Mouse (Mus musculus): ENCODE measurements at regions not wholly inside any gene's neighbourhood (a gene's known extent, or its start where the extent isn't known, plus 50 kb on each side); places are given as distances from the start of the nearest gene placed in this dataset.
A peak's percentile ranks its signal among the peaks of the same experiment; 100 is the strongest.

DNA sequence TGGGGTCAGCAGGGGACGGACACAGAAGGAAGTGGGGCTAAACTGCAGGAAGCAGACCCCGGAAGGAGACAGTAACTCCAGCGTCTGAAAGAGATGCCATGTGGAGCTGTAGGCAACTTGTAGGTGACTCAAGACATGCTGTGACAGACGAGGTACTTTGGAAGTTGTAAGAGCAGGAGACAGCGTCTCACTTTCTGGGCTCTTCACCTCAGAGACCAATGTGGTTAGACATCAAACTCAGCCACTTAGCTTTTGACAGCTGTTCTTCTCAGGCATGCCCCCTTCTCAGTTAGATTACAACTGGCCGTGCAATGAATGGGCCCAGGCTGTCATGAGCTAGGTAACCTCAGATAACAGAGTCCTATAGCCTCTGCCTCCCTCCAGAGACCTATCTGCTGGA, 159.3 kb upstream of the Id2 start:
- H3K4me1 ChIP-seq: 0 out of 2 replicates have a peak, but pooled peaks cover 4% of the 10 kb centered on the region
- H3K36me3 ChIP-seq (replicated peaks): no peaks in the 10 kb centered on the region
- no peak overlapping the region for H3K27ac ChIP-seq
- H3K9ac ChIP-seq: no peak overlapping the region
- H3K27me3 ChIP-seq: no peaks in the 10 kb centered on the region
- H3K9me3 ChIP-seq: 0 out of 2 replicates have a peak, but pooled peaks cover 7% of the 10 kb centered on the region
- 82% methylated on average over 6 of the region's 6 CpGs for WGBS
- no peak for ATAC-seq (ENCODE audit: low FRiP score)
- H3K4me3 ChIP-seq (replicated peaks): no peak overlapping the region
- no peak overlapping the region for H3K4me2 ChIP-seq

DNA sequence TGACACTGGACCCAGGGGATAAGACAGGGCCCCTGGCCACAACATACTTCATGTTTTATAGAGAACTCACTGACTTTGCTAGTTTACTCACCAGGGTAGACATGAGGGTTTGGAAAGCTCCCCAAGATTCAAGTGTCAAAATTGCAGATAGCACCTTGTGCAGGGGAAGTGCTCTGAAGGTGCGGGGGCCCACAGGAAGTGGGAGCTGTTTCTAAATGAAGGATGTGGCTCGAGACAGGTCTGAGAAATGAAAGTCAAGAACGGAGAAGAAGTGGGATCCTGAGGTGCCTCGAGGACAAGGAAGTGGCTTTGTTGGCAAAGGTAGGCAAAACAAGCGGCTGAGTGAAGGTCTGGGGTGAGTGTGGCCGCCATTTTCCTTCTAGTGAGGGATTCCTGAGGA, 157.8 kb upstream of the Id2 start:
- H3K4me1 ChIP-seq: peaks cover 12% of the 10 kb centered on the region; the same call in 1 of the 2 replicates
- H3K9ac ChIP-seq: no peak overlapping the region
- 0 out of 2 replicates have a peak, but pooled peaks cover 7% of the 10 kb centered on the region for H3K9me3 ChIP-seq
- no peak overlapping the region for H3K4me2 ChIP-seq
- H3K27ac ChIP-seq: no peak overlapping the region
- 89% methylated on average over 6 of the region's 6 CpGs for WGBS
- no peak for ATAC-seq (ENCODE audit: low FRiP score)
- H3K27me3 ChIP-seq: no peaks in the 10 kb centered on the region
- H3K36me3 ChIP-seq (replicated peaks): no peaks in the 10 kb centered on the region
- no peak overlapping the region for H3K4me3 ChIP-seq (replicated peaks)

DNA sequence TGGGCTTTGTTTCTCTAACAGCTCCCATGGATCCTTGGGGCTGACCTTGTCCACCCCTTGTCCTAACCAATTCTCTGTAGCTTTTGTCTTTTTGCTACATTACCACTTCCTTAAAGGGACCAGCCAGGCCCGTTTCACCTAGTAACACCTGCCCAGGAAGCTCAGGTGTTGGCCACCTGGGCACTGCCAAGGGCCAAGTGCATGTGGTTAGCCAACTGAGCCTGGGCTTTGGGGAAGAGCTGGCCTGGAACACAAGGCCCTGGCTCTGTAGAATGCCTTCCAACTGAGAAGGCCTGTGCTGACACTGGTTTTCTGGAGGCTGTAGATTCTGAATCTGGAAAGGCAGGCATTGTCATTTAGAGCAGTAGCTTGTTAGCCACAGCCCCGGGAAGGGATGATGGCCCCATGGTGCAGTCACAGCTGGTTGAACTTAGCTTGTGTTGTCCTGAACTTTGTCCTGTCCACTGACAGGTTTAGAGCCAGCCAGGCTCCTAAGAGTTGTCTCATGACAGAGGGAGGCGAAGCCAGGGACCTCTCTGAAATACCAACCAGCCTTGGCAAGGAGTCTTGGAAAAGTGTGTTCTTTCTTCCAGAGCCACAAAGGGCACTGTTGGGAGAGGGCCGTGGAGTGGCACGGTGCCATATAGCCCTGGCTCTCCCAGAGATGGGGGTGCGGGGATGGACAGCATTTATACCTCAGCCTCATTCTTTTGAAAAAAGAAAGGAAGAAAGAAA, 156.0 kb upstream of the Id2 start:
- H3K27me3 ChIP-seq: no peaks in the 10 kb centered on the region
- 90% methylated on average over 6 of the region's 6 CpGs for WGBS
- H3K36me3 ChIP-seq (replicated peaks): no peaks in the 10 kb centered on the region
- 0 out of 2 replicates have a peak, but pooled peaks cover 7% of the 10 kb centered on the region for H3K9me3 ChIP-seq
- ATAC-seq (ENCODE audit: low FRiP score): no peak
- H3K4me2 ChIP-seq: no peak overlapping the region
- peaks cover 12% of the 10 kb centered on the region; the same call in 1 of the 2 replicates for H3K4me1 ChIP-seq
- H3K9ac ChIP-seq: no peak overlapping the region
- H3K4me3 ChIP-seq (replicated peaks): no peak overlapping the region
- no peak overlapping the region for H3K27ac ChIP-seq

DNA sequence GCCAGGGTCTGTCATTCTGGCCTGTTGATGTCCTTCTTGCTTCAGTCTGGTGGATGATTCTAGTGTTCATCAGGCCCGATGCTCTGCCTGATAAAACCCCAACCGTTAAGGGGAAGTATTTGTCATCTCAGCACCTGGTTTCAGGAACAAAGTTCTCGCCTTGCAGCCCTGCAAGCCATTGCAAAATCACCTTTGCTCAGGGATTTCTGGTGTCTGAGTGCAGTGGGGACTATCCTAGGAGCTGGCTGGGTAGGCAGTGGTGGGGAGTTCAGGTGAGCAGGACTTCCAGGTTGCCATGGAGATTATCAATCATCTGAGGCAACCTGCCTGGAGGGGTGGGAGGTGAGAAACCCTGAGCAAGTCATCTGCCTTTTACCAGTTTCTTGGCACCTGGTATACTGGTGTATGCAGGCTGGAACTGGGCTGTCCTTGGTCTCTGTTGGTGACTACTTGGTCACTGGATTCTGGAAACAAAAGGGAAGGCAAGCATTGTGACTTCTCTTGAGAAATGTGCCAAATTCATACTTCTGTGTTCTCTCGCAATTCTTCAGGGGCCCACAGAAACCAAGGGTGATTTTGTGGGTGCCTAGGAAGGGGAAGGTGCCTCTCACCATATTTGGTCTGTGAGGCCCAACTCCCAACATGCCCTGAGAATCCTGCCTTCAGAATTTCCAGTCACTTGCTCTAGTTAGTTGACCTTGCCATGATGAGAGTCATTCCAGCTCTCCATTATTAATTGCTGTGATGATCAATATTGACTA, 154.7 kb upstream of the Id2 start:
- no peaks in the 10 kb centered on the region for H3K36me3 ChIP-seq (replicated peaks)
- H3K4me2 ChIP-seq: no peak overlapping the region
- H3K27ac ChIP-seq: no peak overlapping the region
- WGBS: 83% methylated on average over 4 of the region's 4 CpGs
- ATAC-seq (ENCODE audit: low FRiP score): no peak
- no peak overlapping the region for H3K4me3 ChIP-seq (replicated peaks)
- H3K9ac ChIP-seq: no peak overlapping the region
- peaks cover 12% of the 10 kb centered on the region; the same call in 1 of the 2 replicates for H3K4me1 ChIP-seq
- H3K27me3 ChIP-seq: no peaks in the 10 kb centered on the region
- 0 out of 2 replicates have a peak, but pooled peaks cover 7% of the 10 kb centered on the region for H3K9me3 ChIP-seq

DNA sequence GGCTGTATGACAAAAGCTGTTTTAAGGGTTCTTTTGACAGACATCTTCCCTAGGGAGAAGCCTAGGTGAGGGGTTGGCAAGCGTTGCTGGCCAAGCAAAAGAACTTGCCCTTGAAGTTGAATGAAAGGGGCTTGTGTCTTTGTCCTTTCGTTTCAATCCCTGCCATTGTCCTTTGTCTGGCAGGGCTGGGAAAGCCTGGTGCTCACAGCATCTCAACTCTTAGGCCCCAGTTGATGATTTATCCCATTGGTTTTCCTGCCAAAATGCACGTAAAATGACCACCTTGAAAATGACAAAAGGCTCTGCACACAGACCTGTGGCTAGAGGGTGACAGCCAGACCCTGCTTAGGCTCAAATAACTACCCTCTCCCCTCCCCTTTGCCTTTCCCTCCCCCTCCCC, 153.9 kb upstream of the Id2 start:
- ATAC-seq (ENCODE audit: low FRiP score): no peak
- H3K4me2 ChIP-seq: no peak overlapping the region
- WGBS: 15% methylated on average over 3 of the region's 3 CpGs

DNA sequence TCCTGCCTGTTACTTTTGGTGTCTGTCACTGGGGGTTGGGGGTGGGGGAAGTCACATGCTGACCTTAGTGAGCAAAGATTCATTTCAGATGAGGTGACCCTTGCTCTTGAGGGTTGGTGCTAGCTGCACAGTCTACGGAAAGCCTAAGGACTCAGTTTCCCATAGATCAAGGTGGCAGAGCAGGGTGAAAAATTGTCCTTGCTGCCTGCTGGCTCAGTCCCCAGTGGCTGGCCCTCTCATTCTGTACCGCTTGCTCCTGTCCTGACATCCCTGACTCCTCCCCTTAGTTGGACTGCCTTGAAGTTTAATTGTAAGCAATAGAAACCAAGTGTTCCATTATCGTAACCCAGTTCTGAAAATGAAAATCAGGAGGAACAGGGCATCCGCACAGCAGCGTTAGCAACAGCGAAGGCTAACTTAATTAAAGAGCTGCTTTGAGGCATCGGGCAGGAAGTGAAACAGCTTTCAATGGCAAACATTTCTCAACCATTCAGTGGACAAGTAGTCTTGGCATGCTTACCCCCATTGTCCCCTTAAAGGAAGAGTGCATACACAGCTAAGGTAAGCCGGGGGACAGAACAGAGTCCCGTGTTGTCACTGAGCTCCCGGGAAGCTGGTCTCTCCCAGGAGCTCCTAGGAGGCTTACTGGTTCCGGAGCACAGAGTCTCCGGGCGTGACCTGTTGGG, 151.9 kb upstream of the Id2 start:
- Histone ChIP-seq H3K4me1 (peaks cover 14% of the 10 kb centered on the region; the same call in 1 of the 2 replicates), H3K4me3 (replicated peaks) (no peak overlapping the region), H3K27me3 (no peaks in the 10 kb centered on the region), H3K4me2 (no peak overlapping the region), H3K9ac (no peak overlapping the region), H3K9me3 (0 out of 2 replicates have a peak, but pooled peaks cover 7% of the 10 kb centered on the region), H3K27ac (no peak overlapping the region), H3K36me3 (replicated peaks) (no peaks in the 10 kb centered on the region)
- ATAC-seq (ENCODE audit: low FRiP score): no peak
- WGBS: 68% methylated on average over 13 of the region's 13 CpGs

More for the DNA sequence above, 153.9 kb upstream of the Id2 start:
- Histone ChIP-seq H3K36me3 (replicated peaks) (no peaks in the 10 kb centered on the region), H3K27ac (no peak overlapping the region), H3K4me3 (replicated peaks) (no peak overlapping the region), H3K9me3 (0 out of 2 replicates have a peak, but pooled peaks cover 7% of the 10 kb centered on the region), H3K9ac (no peak overlapping the region), H3K27me3 (no peaks in the 10 kb centered on the region), H3K4me1 (peaks cover 12% of the 10 kb centered on the region; the same call in 1 of the 2 replicates)

DNA sequence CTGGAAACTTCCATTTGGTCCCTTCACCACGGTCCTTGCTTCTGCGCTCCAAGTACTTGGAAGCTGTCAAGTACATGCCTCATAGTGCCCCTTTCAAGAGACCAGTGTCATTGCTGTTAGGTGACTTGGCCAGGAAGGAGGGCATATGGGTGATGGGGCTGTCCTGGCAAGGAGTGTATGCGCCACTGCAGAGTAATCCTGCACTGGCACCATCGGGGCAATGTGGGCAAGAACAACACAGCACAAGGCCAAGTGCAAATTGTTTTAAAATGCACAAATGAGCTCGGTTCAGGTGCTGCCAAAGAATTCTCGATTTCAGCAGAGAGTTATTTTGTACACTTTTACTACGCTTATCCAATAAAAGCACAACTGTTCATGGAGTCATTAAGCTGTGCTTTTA, 149.6 kb upstream of the Id2 start:
- Histone ChIP-seq H3K9ac (no peak overlapping the region), H3K27ac (no peak overlapping the region), H3K9me3 (no peaks in the 10 kb centered on the region), H3K36me3 (replicated peaks) (no peaks in the 10 kb centered on the region), H3K4me3 (replicated peaks) (no peak overlapping the region), H3K4me2 (no peak overlapping the region), H3K4me1 (peaks cover 13% of the 10 kb centered on the region; the same call in 1 of the 2 replicates), H3K27me3 (no peaks in the 10 kb centered on the region)
- 94% methylated on average over 7 of the region's 7 CpGs for WGBS
- no peak for ATAC-seq (ENCODE audit: low FRiP score)

DNA sequence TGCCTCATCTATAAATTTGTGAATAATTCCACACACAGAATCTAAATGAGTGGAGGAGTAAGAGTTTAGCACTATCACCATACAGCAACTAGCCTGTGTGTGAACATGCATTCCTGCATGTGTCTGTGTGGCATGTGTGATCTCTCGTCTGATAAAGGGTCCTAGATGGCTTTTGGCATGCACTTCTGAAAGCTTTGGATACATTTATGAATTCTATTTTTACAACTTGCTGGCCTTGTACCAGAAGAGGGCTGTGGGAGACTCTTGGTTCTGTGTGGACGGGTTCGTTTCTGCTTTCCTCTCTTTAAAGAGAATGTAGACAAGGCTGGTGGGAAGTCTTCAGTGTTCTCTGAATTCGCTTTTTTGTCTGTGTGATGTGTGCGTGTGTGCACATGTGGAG, 148.7 kb upstream of the Id2 start:
- WGBS: 89% methylated on average over 5 of the region's 5 CpGs
- Histone ChIP-seq H3K4me2 (no peak overlapping the region), H3K4me3 (replicated peaks) (no peak overlapping the region), H3K4me1 (peaks cover 5% of the 10 kb centered on the region; the same call in 1 of the 2 replicates), H3K27ac (no peak overlapping the region), H3K27me3 (no peaks in the 10 kb centered on the region), H3K9me3 (no peaks in the 10 kb centered on the region), H3K9ac (no peak overlapping the region), H3K36me3 (replicated peaks) (no peaks in the 10 kb centered on the region)
- ATAC-seq (ENCODE audit: low FRiP score): no peak

DNA sequence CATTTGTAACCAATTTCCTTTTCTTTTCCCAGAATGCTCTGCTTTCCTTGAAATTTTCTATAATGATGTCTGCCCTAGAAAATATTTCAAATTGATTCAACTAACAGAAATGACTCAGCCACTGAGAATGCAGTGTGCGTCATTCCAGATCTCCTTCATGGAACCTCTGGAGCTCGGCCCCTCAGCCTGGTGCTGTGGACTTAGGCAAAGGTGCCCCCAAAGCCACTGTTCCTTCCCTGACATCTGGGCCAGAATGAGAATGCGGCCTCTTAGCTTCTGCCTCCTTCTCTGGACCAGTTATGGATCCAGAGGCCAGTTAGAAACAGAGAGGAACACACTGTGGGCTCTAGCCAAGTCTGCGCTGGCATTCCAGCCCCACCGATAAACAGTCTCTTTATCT, 148.3 kb upstream of the Id2 start:
- Histone ChIP-seq H3K4me1 (0 out of 2 replicates have a peak, but pooled peaks cover 2% of the 10 kb centered on the region), H3K9ac (no peak overlapping the region), H3K9me3 (no peaks in the 10 kb centered on the region), H3K27me3 (no peaks in the 10 kb centered on the region), H3K27ac (no peak overlapping the region), H3K36me3 (replicated peaks) (no peaks in the 10 kb centered on the region), H3K4me2 (no peak overlapping the region), H3K4me3 (replicated peaks) (no peak overlapping the region)
- 94% methylated on average over 5 of the region's 5 CpGs for WGBS
- ATAC-seq (ENCODE audit: low FRiP score): no peak

DNA sequence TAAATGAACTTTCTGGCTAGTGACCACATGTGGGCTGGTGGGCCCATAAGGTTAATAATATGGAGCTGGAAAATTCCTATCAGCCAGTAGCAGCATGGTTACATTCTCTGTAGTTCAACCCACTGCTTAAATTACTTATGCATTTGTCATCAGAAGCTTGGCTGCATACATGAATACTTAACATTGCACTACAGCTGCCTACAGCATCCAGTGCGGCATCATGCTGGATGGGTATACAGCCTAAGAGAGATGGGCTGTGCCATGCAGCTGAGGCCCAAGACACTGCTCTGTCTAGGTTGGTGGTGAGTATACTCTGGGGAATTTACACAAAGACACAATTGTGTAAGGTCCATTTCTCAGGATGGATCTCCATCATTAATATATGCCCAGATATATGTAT, 147.7 kb upstream of the Id2 start:
- H3K27me3 ChIP-seq: no peaks in the 10 kb centered on the region
- WGBS: 63% methylated on average over 1 of the region's 1 CpGs
- no peaks in the 10 kb centered on the region for H3K9me3 ChIP-seq
- H3K36me3 ChIP-seq (replicated peaks): no peaks in the 10 kb centered on the region
- peaks cover 2% of the 10 kb centered on the region; the same call in 1 of the 2 replicates for H3K4me1 ChIP-seq
- 0 out of 2 replicates have a peak, but pooled peaks have one; percentile 49 for ATAC-seq (ENCODE audit: low FRiP score)
- no peak overlapping the region for H3K9ac ChIP-seq
- H3K4me3 ChIP-seq (replicated peaks): no peak overlapping the region
- no peak overlapping the region for H3K4me2 ChIP-seq
- no peak overlapping the region for H3K27ac ChIP-seq

DNA sequence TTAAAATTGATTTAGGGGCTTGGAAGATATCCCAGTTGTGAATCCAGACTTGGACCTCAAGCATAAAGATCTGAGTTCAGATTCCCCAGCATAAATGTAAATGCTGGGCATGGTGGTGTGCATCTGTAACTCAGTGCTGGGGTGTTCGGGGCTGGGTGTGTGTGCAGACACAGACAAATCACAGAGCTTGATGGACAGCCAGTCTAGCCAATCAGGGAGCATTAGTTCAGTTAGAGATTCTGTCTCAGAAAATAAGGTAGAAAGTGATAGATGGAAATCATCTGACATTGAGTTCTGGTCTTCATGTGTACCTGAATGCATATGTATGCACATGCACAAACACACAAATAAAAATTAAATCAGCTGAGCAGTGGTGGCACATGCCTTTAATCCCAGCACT, 147.0 kb upstream of the Id2 start:
- H3K27me3 ChIP-seq: no peaks in the 10 kb centered on the region
- peaks cover 2% of the 10 kb centered on the region; the same call in 1 of the 2 replicates for H3K4me1 ChIP-seq
- no peak overlapping the region for H3K9ac ChIP-seq
- no peak overlapping the region for H3K27ac ChIP-seq
- no peak overlapping the region for H3K4me3 ChIP-seq (replicated peaks)
- H3K36me3 ChIP-seq (replicated peaks): no peaks in the 10 kb centered on the region
- H3K9me3 ChIP-seq: no peaks in the 10 kb centered on the region
- WGBS: 71% methylated on average over 1 of the region's 1 CpGs
- no peak overlapping the region for H3K4me2 ChIP-seq
- no peak for ATAC-seq (ENCODE audit: low FRiP score)

DNA sequence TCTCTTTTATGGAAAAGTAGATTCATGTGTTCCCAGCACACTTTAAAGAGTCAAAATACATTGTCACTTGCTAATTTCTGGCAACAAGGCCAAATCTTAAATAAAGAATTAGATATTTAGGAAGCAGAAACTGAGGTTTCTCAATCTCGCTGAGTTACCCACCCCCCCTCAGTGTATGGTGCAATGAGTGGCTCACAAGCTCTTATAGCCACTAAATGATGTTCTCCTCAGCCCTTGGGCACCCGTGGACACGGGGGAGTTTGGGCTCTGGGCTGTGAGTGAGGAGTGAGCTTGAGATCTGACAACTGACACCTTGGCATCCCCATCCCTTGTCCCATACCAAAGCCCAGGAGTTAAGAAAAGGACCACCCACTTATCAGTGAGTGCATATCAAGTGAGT, 145.4 kb upstream of the Id2 start:
- WGBS: 86% methylated on average over 3 of the region's 3 CpGs
- Histone ChIP-seq H3K9ac (no peak overlapping the region), H3K4me2 (no peak overlapping the region), H3K9me3 (no peaks in the 10 kb centered on the region), H3K27me3 (no peaks in the 10 kb centered on the region), H3K27ac (no peak overlapping the region), H3K4me3 (replicated peaks) (no peak overlapping the region), H3K4me1 (peaks cover 2% of the 10 kb centered on the region; the same call in 1 of the 2 replicates), H3K36me3 (replicated peaks) (no peaks in the 10 kb centered on the region)
- no peak for ATAC-seq (ENCODE audit: low FRiP score)
